Mouse (Mus musculus) CH12.LX (cell line): Measurements from ENCODE around the gene Casz1. TPM values are rescaled to one million over a fixed set of nuclear protein-coding genes. Genes with fewer than 3 reads are reported as not detected.

ENCODE experiments used
- DNase-seq: peaks from one replicate; pipeline ENCODE4 v3.0.0-alpha.2; 2013; ENCODE audit errors: extremely low read depth
- H3K27ac ChIP-seq: 2 replicates; pipeline ENCODE4 v1.5.1; 2012; ENCODE audit warnings: low read depth, mild to moderate bottlenecking, control low read depth, moderate library complexity; ENCODE audit not compliant: insufficient read depth
- H3K27me3 ChIP-seq: replicated peaks from 2 replicates; pipeline ENCODE3; 2012; ENCODE audit warnings: inconsistent platforms
- H3K36me3 ChIP-seq, 2 experiments: replicated peaks in 1 of 2; 2 replicates each; pipeline versions ENCODE3 to v1.6.1; 2012; ENCODE audit warnings: inconsistent platforms in 1 of 2, low read length in 1 of 2, mild to moderate bottlenecking in 1 of 2, mixed read lengths in 1 of 2, moderate library complexity in 1 of 2; ENCODE audit not compliant: control insufficient read depth in 1 of 2, insufficient read depth in 1 of 2
- H3K4me1 ChIP-seq, 2 experiments: 2 replicates each; pipeline ENCODE4 v1.6.1; 2012; ENCODE audit warnings: inconsistent platforms in 1 of 2, moderate library complexity in 1 of 2; ENCODE audit not compliant: insufficient read depth in 2 of 2, control insufficient read depth in 1 of 2
- H3K4me2 ChIP-seq: 2 replicates; pipeline ENCODE4 v1.6.1; 2012; ENCODE audit warnings: low read depth, mild to moderate bottlenecking, control low read depth; ENCODE audit not compliant: poor library complexity, insufficient read depth, severe bottlenecking
- H3K4me3 ChIP-seq, 3 experiments: fragments of 150-350 bp in 1 of 3; sonication (generic) in 1 of 3; replicated peaks in 1 of 3; 2 replicates each; pipeline versions ENCODE3 to v1.5.1; 2011 to 2012; ENCODE audit warnings: low read depth in 2 of 3, low read length in 2 of 3, mild to moderate bottlenecking in 2 of 3, moderate library complexity in 2 of 3, control low read depth in 1 of 3, improper control_type of control experiment in 1 of 3, inconsistent platforms in 1 of 3, mixed read lengths in 1 of 3; ENCODE audit not compliant: poor library complexity in 1 of 3
- H3K79me2 ChIP-seq: replicated peaks from 2 replicates; pipeline ENCODE4 v1.6.1; 2012; ENCODE audit warnings: mild to moderate bottlenecking, moderate library complexity; ENCODE audit not compliant: control insufficient read depth, poor library complexity, insufficient read depth, severe bottlenecking; ENCODE audit errors: extremely low read depth
- H3K9ac ChIP-seq: 2 replicates; pipeline ENCODE4 v1.6.1; 2012; ENCODE audit warnings: low read depth, mild to moderate bottlenecking, control low read depth, moderate library complexity; ENCODE audit not compliant: insufficient read depth
- H3K9me3 ChIP-seq: replicated peaks from 2 replicates; pipeline ENCODE3; 2012; ENCODE audit warnings: low read length, inconsistent platforms, mixed read lengths
- BHLHE40 ChIP-seq: IDR thresholded peaks from 2 replicates; pipeline ENCODE4 v1.6.1; 2011; ENCODE audit warnings: mild to moderate bottlenecking, low read depth, low read length, improper control_type of control experiment
- CHD1 ChIP-seq: IDR thresholded peaks from 2 replicates; pipeline ENCODE4 v1.6.1; 2012; ENCODE audit warnings: low read depth, low read length, improper control_type of control experiment, inconsistent platforms
- CTCF ChIP-seq, 2 experiments: IDR thresholded peaks in 1 of 2; conservative IDR thresholded peaks in 1 of 2; 2 replicates each; pipeline ENCODE4 v1.5.1; 2011 to 2012; ENCODE audit warnings: low read depth in 2 of 2, low read length in 2 of 2, improper control_type of control experiment in 1 of 2, inconsistent platforms in 1 of 2, mild to moderate bottlenecking in 1 of 2, moderate library complexity in 1 of 2
- E2F4 ChIP-seq: IDR thresholded peaks from 2 replicates; pipeline ENCODE4 v1.6.1; 2011; ENCODE audit warnings: low read depth, low read length, improper control_type of control experiment; ENCODE audit not compliant: insufficient replicate concordance
- ELF1 ChIP-seq: IDR thresholded peaks from 2 replicates; pipeline ENCODE4 v1.6.1; 2014; ENCODE audit warnings: low read depth, mild to moderate bottlenecking, inconsistent platforms, low read length, improper control_type of control experiment
- ETS1 ChIP-seq: conservative IDR thresholded peaks from 2 replicates; pipeline ENCODE4 v1.6.1; 2012; ENCODE audit warnings: low read depth, mild to moderate bottlenecking, inconsistent platforms, low read length, improper control_type of control experiment, moderate library complexity
- GABPA ChIP-seq: IDR thresholded peaks from 2 replicates; pipeline ENCODE4 v1.6.1; 2012; ENCODE audit warnings: low read depth, low read length, improper control_type of control experiment, inconsistent platforms; ENCODE audit not compliant: insufficient replicate concordance
- JUND ChIP-seq: conservative IDR thresholded peaks from 2 replicates; pipeline ENCODE4 v1.6.1; 2011; ENCODE audit warnings: low read depth, low read length, improper control_type of control experiment
- MAFK ChIP-seq: IDR thresholded peaks from 2 replicates; pipeline ENCODE4 v1.6.1; 2011; ENCODE audit warnings: low read length, improper control_type of control experiment; ENCODE audit not compliant: insufficient replicate concordance
- MAZ ChIP-seq: IDR thresholded peaks from 2 replicates; pipeline ENCODE4 v1.6.1; 2012; ENCODE audit warnings: low read depth, mild to moderate bottlenecking, inconsistent platforms, low read length, improper control_type of control experiment, moderate library complexity
- MXI1 ChIP-seq: IDR thresholded peaks from 2 replicates; pipeline ENCODE4 v1.6.1; 2011; ENCODE audit warnings: mild to moderate bottlenecking, low read depth, low read length, improper control_type of control experiment
- MYC ChIP-seq: IDR thresholded peaks from 2 replicates; pipeline ENCODE4 v1.6.1; 2011; ENCODE audit warnings: low read depth, mild to moderate bottlenecking, improper control_type of control experiment, low read length
- NELFE ChIP-seq: IDR thresholded peaks from 2 replicates; pipeline ENCODE4 v1.6.1; 2011; ENCODE audit warnings: low read depth, low read length, improper control_type of control experiment
- NRF1 ChIP-seq: IDR thresholded peaks from 2 replicates; pipeline ENCODE4 v1.6.1; 2014; ENCODE audit warnings: low read depth, mild to moderate bottlenecking, inconsistent platforms, low read length, improper control_type of control experiment, moderate library complexity
- PAX5 ChIP-seq: IDR thresholded peaks from 2 replicates; pipeline ENCODE4 v1.6.1; 2012; ENCODE audit warnings: low read length, inconsistent platforms, mixed read lengths
- RAD21 ChIP-seq: IDR thresholded peaks from 2 replicates; pipeline ENCODE4 v1.6.1; 2011; ENCODE audit warnings: low read depth, mild to moderate bottlenecking, low read length, improper control_type of control experiment, moderate library complexity
- UBTF ChIP-seq: IDR thresholded peaks from 2 replicates; pipeline ENCODE4 v1.6.1; 2012; ENCODE audit warnings: low read depth, mild to moderate bottlenecking, inconsistent platforms, low read length, improper control_type of control experiment, moderate library complexity
- USF1 ChIP-seq: IDR thresholded peaks from 2 replicates; pipeline ENCODE4 v1.6.1; 2014; ENCODE audit warnings: low read depth, mild to moderate bottlenecking, inconsistent platforms, low read length, improper control_type of control experiment
- USF2 ChIP-seq: conservative IDR thresholded peaks from 2 replicates; pipeline ENCODE4 v1.6.1; 2011; ENCODE audit warnings: low read depth, low read length, improper control_type of control experiment
- dilution Hi-C: fragments of 300-500 bp; cut with MboI; formaldehyde crosslinking; loops from 2 replicates; pipeline ENCODE4 v1.14.3; 2020; ENCODE audit warnings: low sequenced_read_pairs; ENCODE audit not compliant: extremely low pct_unique_long_range_greater_than_20kb, extremely low pct_ligation_motif_present
- in situ Hi-C: fragments of 300-500 bp; cut with MboI; formaldehyde crosslinking; loops from 3 replicates; pipeline ENCODE4 v1.14.3; 2019; ENCODE audit warnings: low sequenced_read_pairs, low pct_ligation_motif_present, low pct_unique_long_range_greater_than_20kb, mixed read lengths
- polyA plus RNA-seq: library from polyadenylated mRNA; unstranded; fragments of >175 nt; gene quantifications from 2 replicates; pipeline ENCODE4 v1.2.1, GENCODE M21; 2012; ENCODE audit warnings: low read depth; ENCODE audit not compliant: insufficient read length
- total RNA-seq, 2 experiments: library from RNA; depleted of rRNA; stranded (reverse); fragments of 300-350 nt in 1 of 2; fragments of >200 nt in 1 of 2; gene quantifications; 2 replicates each; pipeline ENCODE4 v1.2.3; 2012 to 2014

The Casz1 gene
- total and polyA plus RNA-seq, 3 experiments, result 0.12 to 0.36 (median 0.17) TPM

GRCm38 (mm10) chr4:148846724-148847123, 42.5 kb downstream of the Casz1 start:
- dilution Hi-C loops, result no loop called here
- in situ Hi-C loops, result no loop called here
- Histone ChIP-seq H3K4me2 (no peak overlapping the region), H3K79me2 (no peaks in the 10 kb centered on the region), H3K9ac (no peak overlapping the region), H3K36me3 (no peaks in the 10 kb centered on the region), H3K27me3 (peaks cover 91% of the 10 kb centered on the region), H3K4me3 (no peak overlapping the region), H3K27ac (no peak overlapping the region), H3K9me3 (no peaks in the 10 kb centered on the region), H3K4me1 (peaks cover 0 to 3% of the 10 kb centered on the region in 2 experiments; a peak in 1 of 4 replicates)
- no peak for TF ChIP-seq NELFE
- TF ChIP-seq ELF1, result no peak
- TF ChIP-seq E2F4, result no peak
- no peak for TF ChIP-seq MAZ
- no peak for TF ChIP-seq GABPA
- no peak for TF ChIP-seq CHD1
- TF ChIP-seq PAX5, result no peak
- peak; percentile 75 for TF ChIP-seq USF2
- no peak for TF ChIP-seq MXI1
- no peak for TF ChIP-seq ETS1
- no peak for TF ChIP-seq CTCF (conservative IDR thresholded peaks at IDR 0.05 in 1 of 2, IDR thresholded peaks at IDR 0.05 in 1 of 2; ENCODE audit: low read depth in 2 of 2, low read length in 2 of 2)
- no peak for TF ChIP-seq NRF1
- peak; percentile 64 for TF ChIP-seq USF1
- TF ChIP-seq MYC, result no peak
- peak; percentile 72 for TF ChIP-seq BHLHE40
- no peak for TF ChIP-seq RAD21
- TF ChIP-seq JUND, result no peak
- no peak for DNase-seq

- no peak overlapping the region for H3K9ac ChIP-seq
- no peaks in the 10 kb centered on the region for H3K79me2 ChIP-seq
- TF ChIP-seq UBTF (no peak), USF1 (no peak), MAFK (no peak)
- peaks cover 0 to 3% of the 10 kb centered on the region in 2 experiments; a peak in 1 of 4 replicates for H3K4me1 ChIP-seq
- no peaks in the 10 kb centered on the region for H3K36me3 ChIP-seq
- dilution Hi-C loops, result no loop called here
- in situ Hi-C loops, result no loop called here
- no peak overlapping the region for H3K4me3 ChIP-seq
- H3K27me3 ChIP-seq, result peaks cover 91% of the 10 kb centered on the region
- no peaks in the 10 kb centered on the region for H3K9me3 ChIP-seq
- no peak for DNase-seq
- no peak overlapping the region for H3K4me2 ChIP-seq
- H3K27ac ChIP-seq, result no peak overlapping the region
Measured at GRCm38 (mm10) chr4:148847636-148848035, 43.4 kb downstream of the Casz1 start.
